Mouse (Mus musculus) splenic B cell, adult 2 months (primary cell): ENCODE data around the gene Pax6.

ENCODE experiments used
- DNase-seq: peaks from one replicate; pipeline ENCODE4 v3.0.0-alpha.2; 2011; ENCODE audit warnings: low read depth, low spot score
- H3K27me3 ChIP-seq: 2 replicates; pipeline ENCODE4 v1.6.1; 2012; ENCODE audit warnings: mild to moderate bottlenecking, low read length, moderate library complexity, mixed read lengths; ENCODE audit not compliant: control insufficient read depth, poor library complexity, insufficient read depth, severe bottlenecking
- H3K36me3 ChIP-seq: 2 replicates; pipeline ENCODE4 v1.6.1; 2012; ENCODE audit warnings: mild to moderate bottlenecking, low read length, moderate library complexity, mixed read lengths; ENCODE audit not compliant: control insufficient read depth, poor library complexity, insufficient read depth, severe bottlenecking

Gene Pax6

GRCm38 (mm10) chr2:105685651-105686050, 17.0 kb downstream of the Pax6 start:
- Histone ChIP-seq H3K36me3 (no peaks in the 10 kb centered on the region), H3K27me3 (peaks cover 2% of the 10 kb centered on the region; the same call in 1 of the 2 replicates)
- DNase-seq, result no peak

GRCm38 (mm10) chr2:105686363-105687316, 17.9 kb downstream of the Pax6 start:
- DNase-seq, result no peak
- no peaks in the 10 kb centered on the region for H3K36me3 ChIP-seq
- H3K27me3 ChIP-seq, result peaks cover 2% of the 10 kb centered on the region; the same call in 1 of the 2 replicates

- Histone ChIP-seq H3K27me3 (peaks cover 2% of the 10 kb centered on the region; the same call in 1 of the 2 replicates), H3K36me3 (no peaks in the 10 kb centered on the region)
- no peak for DNase-seq
Observed at GRCm38 (mm10) chr2:105687317-105687991, 18.8 kb downstream of the Pax6 start.

- DNase-seq, result no peak
- H3K27me3 ChIP-seq, result peaks cover 2% of the 10 kb centered on the region; the same call in 1 of the 2 replicates
Observed at GRCm38 (mm10) chr2:105688011-105688410, 19.3 kb downstream of the Pax6 start.

GRCm38 (mm10) chr2:105688436-105689303, 20.0 kb downstream of the Pax6 start:
- no peaks in the 10 kb centered on the region for H3K36me3 ChIP-seq
- peaks cover 2% of the 10 kb centered on the region; the same call in 1 of the 2 replicates for H3K27me3 ChIP-seq
- DNase-seq, result no peak

More at GRCm38 (mm10) chr2:105688011-105688410, 19.3 kb downstream of the Pax6 start:
- H3K36me3 ChIP-seq, result no peaks in the 10 kb centered on the region

- DNase-seq, result no peak
- Histone ChIP-seq H3K27me3 (peaks cover 2% of the 10 kb centered on the region; the same call in 1 of the 2 replicates), H3K36me3 (no peaks in the 10 kb centered on the region)
Observed at GRCm38 (mm10) chr2:105689304-105689770, 20.6 kb downstream of the Pax6 start.

GRCm38 (mm10) chr2:105689771-105690639, 21.3 kb downstream of the Pax6 start:
- Histone ChIP-seq H3K36me3 (no peaks in the 10 kb centered on the region), H3K27me3 (peaks cover 2% of the 10 kb centered on the region; the same call in 1 of the 2 replicates)
- no peak for DNase-seq

GRCm38 (mm10) chr2:105691296-105691695, 22.6 kb downstream of the Pax6 start:
- DNase-seq, result no peak
- H3K27me3 ChIP-seq, result peaks cover 2% of the 10 kb centered on the region; the same call in 1 of the 2 replicates
- no peaks in the 10 kb centered on the region for H3K36me3 ChIP-seq

GRCm38 (mm10) chr2:105697741-105698140, 29.0 kb downstream of the Pax6 start:
- Histone ChIP-seq H3K27me3 (no peaks in the 10 kb centered on the region), H3K36me3 (no peaks in the 10 kb centered on the region)
- DNase-seq, result no peak

GRCm38 (mm10) chr2:105698631-105699030, 29.9 kb downstream of the Pax6 start:
- no peak for DNase-seq
- no peaks in the 10 kb centered on the region for H3K36me3 ChIP-seq
- H3K27me3 ChIP-seq, result no peaks in the 10 kb centered on the region

GRCm38 (mm10) chr2:105701781-105702180, 33.1 kb downstream of the Pax6 start:
- Histone ChIP-seq H3K27me3 (no peaks in the 10 kb centered on the region), H3K36me3 (no peaks in the 10 kb centered on the region)
- no peak for DNase-seq

GRCm38 (mm10) chr2:105702586-105702985, 33.9 kb downstream of the Pax6 start:
- no peak for DNase-seq
- no peaks in the 10 kb centered on the region for H3K36me3 ChIP-seq
- no peaks in the 10 kb centered on the region for H3K27me3 ChIP-seq

GRCm38 (mm10) chr2:105705320-105705719, 36.6 kb downstream of the Pax6 start:
- H3K36me3 ChIP-seq, result no peaks in the 10 kb centered on the region
- H3K27me3 ChIP-seq, result no peaks in the 10 kb centered on the region
- no peak for DNase-seq
